Mouse (Mus musculus) T-cell, adult 2 months (primary cell): ENCODE data around the gene Gm13279.
A peak's percentile ranks its signal among the peaks of the same experiment; 100 is the strongest.
"Not testable (repeated sequence)": the region's sequence is repeated elsewhere in the genome, so short reads cannot be mapped to it uniquely, and the experiment has no call there.

Experiments used
- DNase-seq: peaks from one replicate; pipeline ENCODE4 v3.0.0; 2022; ENCODE audit warnings: low spot score

Gene Gm13279

GRCm38 (mm10) chr4:88793936-88794675, 3.1 kb upstream of the Gm13279 start, which contains the start of gene Gm13275:
Gene Gm13275 (plus strand): TSS chr4:88794487.
- DNase-seq: peak; percentile 68

DNA sequence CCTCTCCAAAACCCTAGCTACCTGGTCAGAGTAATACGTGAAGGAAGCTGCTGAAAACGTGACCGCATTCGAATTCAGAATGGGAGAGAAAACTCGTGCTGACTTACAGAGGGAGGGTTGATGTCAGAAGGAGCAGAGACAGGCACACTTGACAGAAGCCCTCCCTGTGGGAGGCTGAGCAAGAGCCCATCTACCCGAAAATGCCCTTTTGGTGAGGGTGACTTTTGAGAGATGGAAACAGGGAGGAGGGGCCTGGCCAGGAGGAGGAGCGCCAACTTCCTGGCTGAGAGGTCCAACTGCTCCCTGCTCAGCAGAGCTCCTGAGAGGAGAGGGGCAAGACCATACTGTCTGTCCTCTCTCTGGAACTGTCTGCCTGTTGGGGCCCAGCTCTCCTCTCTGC, 2.2 kb downstream of the Gm13279 start, which contains the start of gene Gm13285:
Gm13285 (plus strand) TSS at position 301 of the 400 bp plus-strand sequence.
- DNase-seq: not testable (repeated sequence)

GRCm38 (mm10) chr4:88802954-88803353, 5.8 kb downstream of the Gm13279 start, which contains the start of gene Gm13287:
Gene Gm13287 (plus strand): TSS chr4:88803254.
- DNase-seq: not testable (repeated sequence)

DNA sequence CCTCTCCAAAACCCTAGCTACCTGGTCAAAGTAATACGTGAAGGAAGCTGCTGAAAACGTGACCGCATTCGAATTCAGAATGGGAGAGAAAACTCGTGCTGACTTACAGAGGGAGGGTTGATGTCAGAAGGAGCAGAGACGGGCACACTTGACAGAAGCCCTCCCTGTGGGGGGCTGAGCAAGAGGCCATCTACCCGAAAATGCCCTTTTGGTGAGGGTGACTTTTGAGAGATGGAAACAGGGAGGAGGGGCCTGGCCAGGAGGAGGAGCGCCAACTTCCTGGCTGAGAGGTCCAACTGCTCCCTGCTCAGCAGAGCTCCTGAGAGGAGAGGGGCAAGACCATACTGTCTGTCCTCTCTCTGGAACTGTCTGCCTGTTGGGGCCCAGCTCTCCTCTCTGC, 8.0 kb downstream of the Gm13279 start, which contains the start of gene Gm13288:
Gm13288 (plus strand) TSS at position 301 of the 400 bp plus-strand sequence.
- not testable (repeated sequence) for DNase-seq

DNA sequence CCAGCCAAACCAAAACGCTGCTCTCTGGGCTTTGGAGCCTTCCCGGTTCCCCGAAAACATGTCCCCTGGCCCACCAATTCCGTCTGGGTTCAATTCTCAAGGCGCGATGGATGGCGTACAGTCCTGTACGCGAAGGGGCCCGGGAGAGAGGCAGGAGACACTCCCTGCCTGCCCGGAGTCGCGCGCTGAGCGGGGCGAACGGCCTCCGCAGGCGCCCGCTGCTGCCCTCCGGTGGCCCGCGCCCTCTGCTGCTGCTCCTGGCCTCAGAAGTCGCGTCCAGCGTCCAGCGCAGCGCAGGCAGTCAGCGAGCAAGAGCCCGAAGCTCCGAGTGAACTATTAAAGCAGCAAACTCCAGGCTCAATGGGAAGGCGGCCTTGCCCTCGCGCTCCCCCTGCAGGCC, 8.6 kb downstream of the Gm13279 start:
- peak; percentile 19 for DNase-seq

DNA sequence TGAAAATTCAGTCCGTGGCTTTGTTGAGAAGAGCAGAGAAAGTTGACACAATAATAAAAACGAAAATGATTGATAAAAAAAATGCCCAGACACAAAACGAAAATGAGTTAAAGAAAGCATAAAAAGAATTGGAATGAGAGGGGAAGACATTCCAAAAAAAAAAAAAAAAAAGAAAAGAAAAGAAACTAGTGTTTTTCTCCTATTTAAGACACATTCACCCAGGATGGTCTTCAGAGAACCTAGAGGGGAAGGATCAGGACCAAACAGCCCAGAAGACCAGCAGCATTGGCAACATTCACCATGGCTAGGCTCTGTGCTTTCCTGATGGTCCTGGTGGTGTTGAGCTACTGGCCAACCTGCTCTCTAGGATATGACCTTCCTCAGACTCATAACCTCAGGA, 18.7 kb downstream of the Gm13279 start, which contains the start of gene Ifna7:
Ifna7 (plus strand) TSS at position 301 of the 400 bp plus-strand sequence.
- DNase-seq: no peak

DNA sequence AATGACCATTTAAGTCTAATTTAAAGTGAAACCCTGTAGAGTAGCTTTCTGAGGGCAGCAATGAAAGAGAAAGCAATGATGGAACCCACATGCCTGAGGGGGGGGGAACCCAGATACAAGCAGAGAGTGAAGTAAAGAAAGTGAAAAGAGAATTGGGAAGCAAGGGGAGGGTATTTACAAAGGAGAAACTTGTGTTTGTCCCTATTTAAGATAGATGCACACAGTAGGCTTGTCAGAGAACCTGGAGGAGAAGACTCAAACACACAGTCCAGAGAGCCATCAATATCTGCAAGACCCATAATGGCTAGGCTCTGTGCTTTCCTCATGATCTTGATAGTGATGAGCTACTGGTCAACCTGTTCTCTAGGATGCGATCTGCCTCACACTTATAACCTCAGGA, 22.5 kb downstream of the Gm13279 start, which contains the start of gene Ifna11:
Ifna11 (plus strand) TSS at position 301 of the 400 bp plus-strand sequence.
- DNase-seq: no peak

DNA sequence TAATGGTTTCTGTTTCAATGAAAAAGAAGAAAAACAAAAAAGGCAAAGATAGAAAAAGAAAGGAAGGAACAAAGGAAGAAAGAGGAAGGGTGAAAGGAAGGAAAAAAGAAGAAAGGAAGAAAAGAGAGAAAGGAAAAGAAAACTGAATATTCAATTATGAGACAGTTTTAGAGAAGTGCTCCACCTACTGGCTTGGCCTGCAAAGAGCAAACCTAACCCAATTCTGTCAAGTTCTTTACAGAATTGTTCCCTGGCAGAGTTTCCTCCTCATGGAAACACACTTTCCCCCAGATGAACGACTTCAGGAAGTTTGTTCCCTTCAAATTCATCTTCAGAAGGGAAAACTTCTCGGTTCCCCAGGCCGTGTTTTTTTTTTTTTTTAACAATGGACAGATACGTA, 25.8 kb downstream of the Gm13279 start:
- no peak for DNase-seq

DNA sequence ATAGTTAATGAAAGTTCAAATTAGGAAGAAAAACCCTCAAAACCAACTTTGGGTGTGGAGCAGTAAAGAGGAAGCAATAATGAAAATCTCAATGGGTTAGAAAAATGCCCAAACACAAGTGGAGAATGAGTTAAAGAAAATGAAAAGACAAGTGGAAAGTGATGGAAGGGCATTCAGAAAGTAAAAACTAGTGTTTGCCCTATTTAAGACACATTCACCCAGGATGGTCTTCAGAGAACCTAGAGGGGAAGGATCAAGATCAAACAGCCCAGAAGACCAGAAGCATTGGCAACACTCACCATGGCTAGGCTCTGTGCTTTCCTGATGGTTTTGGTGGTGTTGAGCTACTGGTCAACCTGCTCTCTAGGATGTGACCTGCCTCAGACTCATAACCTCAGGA, 29.9 kb downstream of the Gm13279 start, which contains the start of gene Ifna6:
Ifna6 (plus strand) TSS at position 301 of the 400 bp plus-strand sequence.
- DNase-seq: not testable (repeated sequence)

- peak; percentile 31 for DNase-seq
These were observed 33.3 kb downstream of the Gm13279 start for GRCm38 (mm10) chr4:88830523-88830922.

GRCm38 (mm10) chr4:88835225-88835624, 38.0 kb downstream of the Gm13279 start, which contains the start of gene Ifna5:
Gene Ifna5 (plus strand): TSS chr4:88835525.
- DNase-seq: not testable (repeated sequence)

GRCm38 (mm10) chr4:88838828-88839227, 41.6 kb downstream of the Gm13279 start:
- DNase-seq: no peak

DNA sequence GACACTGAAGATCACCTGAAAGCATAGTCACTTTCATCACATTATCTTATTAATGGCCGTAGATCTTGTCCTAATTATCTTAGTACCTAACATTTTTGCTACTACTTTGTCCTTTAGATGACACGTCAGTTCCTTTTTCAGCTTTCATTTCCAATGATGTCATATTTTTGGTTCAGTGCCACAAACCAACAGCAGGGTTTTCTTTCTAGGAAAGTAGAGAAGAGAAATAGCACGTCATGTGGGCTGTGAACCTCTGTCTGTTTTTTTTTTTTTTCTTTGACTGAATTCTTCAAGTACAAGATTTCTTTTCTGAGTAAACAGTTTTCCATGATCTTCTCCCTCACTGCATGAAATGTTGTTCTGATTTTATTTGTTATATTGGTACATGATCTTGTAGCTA, 42.9 kb downstream of the Gm13279 start:
- no peak for DNase-seq

DNA sequence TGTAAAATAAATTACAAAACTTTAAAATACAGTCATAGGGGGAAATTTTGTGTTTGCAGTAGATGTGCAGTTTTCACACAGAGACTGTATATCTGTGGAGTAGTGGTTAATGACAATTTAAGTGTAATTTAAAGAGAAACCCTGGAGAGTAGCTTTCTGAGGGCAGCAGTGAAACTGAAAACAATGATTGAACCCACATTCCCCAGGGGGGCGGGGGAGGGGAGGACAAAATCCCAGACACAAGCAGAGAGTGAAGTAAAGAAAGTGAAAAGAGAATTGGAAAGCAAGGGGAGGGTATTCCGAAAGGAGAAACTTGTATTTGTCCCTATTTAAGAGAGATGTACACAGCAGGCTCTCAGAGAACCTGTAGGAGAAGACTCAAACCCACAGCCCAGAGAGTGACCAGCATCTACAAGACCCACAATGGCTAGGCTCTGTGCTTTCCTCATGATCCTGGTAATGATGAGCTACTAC, 44.3 kb downstream of the Gm13279 start, which contains the start of gene Ifna4:
Ifna4 (plus strand) TSS at position 424 of the 474 bp plus-strand sequence.
- no peak for DNase-seq

GRCm38 (mm10) chr4:88845334-88845733, 48.1 kb downstream of the Gm13279 start:
- DNase-seq: no peak
